Mouse (Mus musculus): ENCODE measurements around the gene Plin3.

- TF ChIP-seq GATA1 (IDR thresholded peaks at IDR 0.05; ENCODE audit: borderline replicate concordance, low read length), result no peak
- TF ChIP-seq FLI1 (IDR thresholded peaks at IDR 0.05; ENCODE audit: low read length), result no peak
Observed at GRCm38 (mm10) chr17:56265869-56266268, 26.8 kb downstream of the Plin3 start.

Measured in megakaryocyte, embryonic 14.5 days (primary cell).